Mouse (Mus musculus): ENCODE measurements around the gene Pltp.

- no peak for TF ChIP-seq CTCF (IDR thresholded peaks at IDR 0.05; ENCODE audit: low read depth, low read length)
- TF ChIP-seq POLR2A (IDR thresholded peaks at IDR 0.05; ENCODE audit: insufficient read depth, low read length), result no peak
- no peak for TF ChIP-seq EP300 (IDR thresholded peaks at IDR 0.05; ENCODE audit: insufficient read depth, low read depth, low read length)
Measured at GRCm38 (mm10) chr2:164873621-164874020, 16.1 kb upstream of the Pltp start.

Data from ES-Bruce4 (cell line).